22 mouse cellular contexts compared by ENCODE assay signal in the genomic region with DNA sequence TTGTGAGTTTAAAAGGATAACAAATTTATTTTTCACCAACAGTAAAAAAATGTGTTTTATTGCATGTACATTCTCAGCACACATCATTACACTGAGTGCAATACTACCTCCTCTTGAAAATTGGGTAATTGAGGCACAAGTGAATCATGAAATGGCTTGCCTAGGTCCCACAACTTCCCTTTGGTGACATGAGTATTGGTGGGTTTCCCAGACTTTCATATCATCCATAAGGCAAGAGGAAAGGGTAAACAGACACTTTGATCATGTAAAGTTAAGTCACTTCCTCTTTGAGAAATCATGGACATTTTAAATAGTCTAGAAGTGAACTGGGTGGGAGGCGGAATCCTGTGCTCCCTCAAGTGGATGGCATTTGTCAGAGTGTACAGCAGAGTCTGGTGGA.
A peak's percentile ranks its signal among the peaks of the same experiment; 100 is the strongest.
DNase-seq lines count a peak whose midpoint lies in the region; ATAC-seq and TF ChIP-seq lines count a peak whose summit lies in the region.
"Had no signal": no experiment of that assay in that cellular context is flagged by ENCODE, and none has a peak within 500 bp of the region (broad histone marks: within the 10 kb centered on the region; RNA-seq: fewer than 3 reads in every experiment).

No protein-coding gene starts in this region.

- ATAC-seq in kidney, postnatal 0 days (replicated peaks; ENCODE audit: low FRiP score, low read depth) = no peak
- peak; percentile 25; the same call in 1 of the 2 replicates for ATAC-seq in common myeloid progenitor, adult 5-6 weeks (replicated peaks; ENCODE audit: low read depth, poor library complexity, severe bottlenecking)
- ATAC-seq in megakaryocyte progenitor cell, adult 5-6 weeks (replicated peaks; ENCODE audit: poor library complexity) = peak; percentile 89
- ATAC-seq in megakaryocyte-erythroid progenitor cell, adult 5-6 weeks (replicated peaks; ENCODE audit: low FRiP score, low TSS enrichment, poor library complexity, severe bottlenecking) = no peak
- ATAC-seq: activated CD4-positive, CD25-positive, alpha-beta regulatory T cell, adult 4 months; forebrain, embryonic 13.5 days; forebrain, embryonic 15.5 days; forebrain, postnatal 0 days; Patski had no signal

- H3K36me3 ChIP-seq in kidney, postnatal 0 days (ENCODE audit: insufficient read depth, low read length) = no peaks in the 10 kb centered on the region
- H3K36me3 ChIP-seq: embryonic facial prominence, embryonic 10.5 days; embryonic facial prominence, embryonic 12.5 days; forebrain, embryonic 15.5 days had no signal

- no peaks in the 10 kb centered on the region for H3K9me3 ChIP-seq in kidney, postnatal 0 days (replicated peaks; ENCODE audit: low read length)
- H3K9me3 ChIP-seq: embryonic facial prominence, embryonic 12.5 days; forebrain, embryonic 13.5 days; forebrain, embryonic 15.5 days had no signal

- H3K4me2 ChIP-seq in kidney, postnatal 0 days (ENCODE audit: low read length) = no peak overlapping the region
- H3K4me2 ChIP-seq: embryonic facial prominence, embryonic 12.5 days; forebrain, embryonic 13.5 days; forebrain, embryonic 15.5 days had no signal

- no peaks in the 10 kb centered on the region for H3K27me3 ChIP-seq in kidney, postnatal 0 days (ENCODE audit: insufficient read depth, low read length)
- H3K27me3 ChIP-seq: embryonic facial prominence, embryonic 12.5 days; forebrain, embryonic 13.5 days; forebrain, embryonic 15.5 days; Patski had no signal

- H3K9ac ChIP-seq in kidney, postnatal 0 days (ENCODE audit: low read depth, low read length) = no peak overlapping the region
- H3K9ac ChIP-seq: embryonic facial prominence, embryonic 12.5 days; forebrain, embryonic 13.5 days; forebrain, embryonic 15.5 days; forebrain, postnatal 0 days had no signal

- WGBS in kidney, postnatal 0 days = 82% methylated on average over 1 of the region's 1 CpGs

- no peak overlapping the region for H3K4me3 ChIP-seq in kidney, postnatal 0 days (replicated peaks; ENCODE audit: low read depth, low read length)
- H3K4me3 ChIP-seq: embryonic facial prominence, embryonic 10.5 days; embryonic facial prominence, embryonic 12.5 days; forebrain, embryonic 13.5 days; forebrain, embryonic 15.5 days had no signal

- H3K4me1 ChIP-seq in kidney, postnatal 0 days (replicated peaks; ENCODE audit: insufficient read depth, low read length) = no peaks in the 10 kb centered on the region
- H3K4me1 ChIP-seq: forebrain, embryonic 15.5 days had no signal

- TF ChIP-seq CTCF in kidney, postnatal 0 days (IDR thresholded peaks at IDR 0.05; ENCODE audit: low read depth) = peak; percentile 8; the same call in 1 of the 2 replicates

- intact Hi-C loops in heart, postnatal 25 days (cut with DNase I) = no loop called here

- H3K27ac ChIP-seq in kidney, postnatal 0 days = no peak overlapping the region
- H3K27ac ChIP-seq: embryonic facial prominence, embryonic 10.5 days; embryonic facial prominence, embryonic 12.5 days; forebrain, embryonic 13.5 days; forebrain, embryonic 15.5 days had no signal

- DNase-seq in kidney, postnatal 0 days (ENCODE audit: low spot score) = no peak
- DNase-seq in kidney, postnatal 14 days = no peak
- DNase-seq in heart, postnatal 25 days (ENCODE audit: low spot score) = no peak
- DNase-seq in adrenal gland, postnatal 14 days = no peak
- DNase-seq: adrenal gland, adult 8-10 months; adrenal gland, postnatal 25 days; cerebellum, adult 11 months; cerebellum, adult 18-20 months; cerebellum, adult 8-10 months; cerebellum, adult 9-11 months; cerebellum, postnatal 14 days; cerebellum, postnatal 36 days; forebrain, postnatal 0 days had no signal

Comparison
In these comparisons a context has a peak if more than half of its experiments do, and no peak if none do; other contexts are left out.
1. ATAC-seq: peak in common myeloid progenitor, adult 5-6 weeks (single experiment) and megakaryocyte progenitor cell, adult 5-6 weeks (single experiment); none in kidney, postnatal 0 days (single experiment) and megakaryocyte-erythroid progenitor cell, adult 5-6 weeks (single experiment).